Mouse (Mus musculus): Measurements from ENCODE around the gene Gstt2. TPM values are rescaled to one million over a fixed set of nuclear protein-coding genes. Genes with fewer than 3 reads are reported as not detected.
"Not testable (repeated sequence)": the region's sequence is repeated elsewhere in the genome, so short reads cannot be mapped to it uniquely, and the experiment has no call there.

The Gstt2 gene
- polyA plus RNA-seq, 1 experiment from 2014 or later, result 7.2 TPM

- Histone ChIP-seq H3K27ac (ENCODE audit: low read depth, low read length) (peak overlapping the region; percentile 81), H3K4me1 (ENCODE audit: control insufficient read depth, insufficient read depth, low read length) (peaks cover 7% of the 10 kb centered on the region; the same call in 1 of the 2 replicates), H3K4me2 (ENCODE audit: low read depth) (peak overlapping the region; percentile 53), H3K9me3 (ENCODE audit: control insufficient read depth, low read length) (no peaks in the 10 kb centered on the region), H3K4me3 (ENCODE audit: low read depth, low read length) (peak overlapping the region; percentile 20; the same call in 1 of the 2 replicates), H3K9ac (ENCODE audit: low read length) (peak overlapping the region; percentile 44), H3K27me3 (ENCODE audit: control insufficient read depth, insufficient read depth, low read length) (no peaks in the 10 kb centered on the region), H3K36me3 (ENCODE audit: control insufficient read depth, insufficient read depth, low read length) (no peaks in the 10 kb centered on the region)
- DNase-seq (ENCODE audit: low spot score), result peak; percentile 29
- 29% methylated on average over 10 of the region's 10 CpGs for WGBS
- no peak for ATAC-seq (ENCODE audit: insufficient read depth, low FRiP score, low TSS enrichment)
These were observed 36.4 kb upstream of the Gstt2 start for GRCm38 (mm10) chr10:75873543-75874170.

GRCm38 (mm10) chr10:75872915-75873542 is 35.8 kb upstream of the Gstt2 start:
- Histone ChIP-seq H3K4me3 (ENCODE audit: low read depth, low read length) (peak overlapping the region; percentile 26), H3K36me3 (ENCODE audit: control insufficient read depth, insufficient read depth, low read length) (no peaks in the 10 kb centered on the region), H3K27ac (ENCODE audit: low read depth, low read length) (peak overlapping the region; percentile 81), H3K27me3 (ENCODE audit: control insufficient read depth, insufficient read depth, low read length) (no peaks in the 10 kb centered on the region), H3K4me2 (ENCODE audit: low read depth) (peak overlapping the region; percentile 53), H3K9ac (ENCODE audit: low read length) (peak overlapping the region; percentile 44), H3K4me1 (ENCODE audit: control insufficient read depth, insufficient read depth, low read length) (peaks cover 7% of the 10 kb centered on the region; the same call in 1 of the 2 replicates), H3K9me3 (ENCODE audit: control insufficient read depth, low read length) (no peaks in the 10 kb centered on the region)
- peak; percentile 89 for DNase-seq (ENCODE audit: low spot score)
- peak; percentile 99 for ATAC-seq (ENCODE audit: insufficient read depth, low FRiP score, low TSS enrichment)
- 2% methylated on average over 11 of the region's 11 CpGs for WGBS

- Histone ChIP-seq H3K27me3 (ENCODE audit: control insufficient read depth, insufficient read depth, low read length) (no peaks in the 10 kb centered on the region), H3K27ac (ENCODE audit: low read depth, low read length) (peak overlapping the region; percentile 63), H3K4me3 (ENCODE audit: low read depth, low read length) (peak overlapping the region; percentile 26), H3K36me3 (ENCODE audit: control insufficient read depth, insufficient read depth, low read length) (no peaks in the 10 kb centered on the region), H3K4me2 (ENCODE audit: low read depth) (peak overlapping the region; percentile 53), H3K9ac (ENCODE audit: low read length) (peak overlapping the region; percentile 52), H3K9me3 (ENCODE audit: control insufficient read depth, low read length) (no peaks in the 10 kb centered on the region), H3K4me1 (ENCODE audit: control insufficient read depth, insufficient read depth, low read length) (peaks cover 7% of the 10 kb centered on the region; the same call in 1 of the 2 replicates)
- 40% methylated on average over 10 of the region's 10 CpGs for WGBS
- ATAC-seq (ENCODE audit: insufficient read depth, low FRiP score, low TSS enrichment) (peak; percentile 8; the same call in 1 of the 2 replicates), DNase-seq (ENCODE audit: low spot score) (no peak)
These were observed 35.0 kb upstream of the Gstt2 start for GRCm38 (mm10) chr10:75872025-75872914.

GRCm38 (mm10) chr10:75861587-75861986 is 24.4 kb upstream of the Gstt2 start:
- no peak overlapping the region for H3K27ac ChIP-seq (ENCODE audit: low read depth, low read length)
- ATAC-seq (ENCODE audit: insufficient read depth, low FRiP score, low TSS enrichment) (no peak), DNase-seq (ENCODE audit: low spot score) (no peak)
- H3K27me3 ChIP-seq (ENCODE audit: control insufficient read depth, insufficient read depth, low read length), result no peaks in the 10 kb centered on the region
- WGBS, result 74% methylated on average over 5 of the region's 5 CpGs
- no peaks in the 10 kb centered on the region; the same call in 1 of the 2 replicates for H3K36me3 ChIP-seq (ENCODE audit: control insufficient read depth, insufficient read depth, low read length)
- H3K4me3 ChIP-seq (ENCODE audit: low read depth, low read length), result no peak overlapping the region
- H3K4me2 ChIP-seq (ENCODE audit: low read depth), result no peak overlapping the region
- no peak overlapping the region for H3K9ac ChIP-seq (ENCODE audit: low read length)
- H3K4me1 ChIP-seq (ENCODE audit: control insufficient read depth, insufficient read depth, low read length), result peaks cover 10% of the 10 kb centered on the region; the same call in 1 of the 2 replicates
- no peaks in the 10 kb centered on the region for H3K9me3 ChIP-seq (ENCODE audit: control insufficient read depth, low read length)

- no peak overlapping the region for H3K9ac ChIP-seq (ENCODE audit: low read length)
- no peaks in the 10 kb centered on the region for H3K27me3 ChIP-seq (ENCODE audit: control insufficient read depth, insufficient read depth, low read length)
- WGBS, result 36% methylated on average over 7 of the region's 7 CpGs
- no peak for ATAC-seq (ENCODE audit: insufficient read depth, low FRiP score, low TSS enrichment)
- peak overlapping the region; percentile 86; the same call in 1 of the 2 replicates for H3K27ac ChIP-seq (ENCODE audit: low read depth, low read length)
- peaks cover 10% of the 10 kb centered on the region; the same call in 1 of the 2 replicates for H3K4me1 ChIP-seq (ENCODE audit: control insufficient read depth, insufficient read depth, low read length)
- DNase-seq (ENCODE audit: low spot score), result no peak
- no peaks in the 10 kb centered on the region; the same call in 1 of the 2 replicates for H3K36me3 ChIP-seq (ENCODE audit: control insufficient read depth, insufficient read depth, low read length)
- H3K9me3 ChIP-seq (ENCODE audit: control insufficient read depth, low read length), result no peaks in the 10 kb centered on the region
- no peak overlapping the region for H3K4me3 ChIP-seq (ENCODE audit: low read depth, low read length)
- H3K4me2 ChIP-seq (ENCODE audit: low read depth), result no peak overlapping the region; the same call in 1 of the 2 replicates
These were observed 23.5 kb upstream of the Gstt2 start for GRCm38 (mm10) chr10:75860746-75861145.

GRCm38 (mm10) chr10:75859786-75860470 is 22.7 kb upstream of the Gstt2 start, which contains the start of gene Mif:
Gene Mif, minus strand, starts transcription at chr10:75860240.
- peak within 1 kb of the TSS; percentile 86 for H3K27ac ChIP-seq (ENCODE audit: low read depth, low read length)
- 0% methylated on average over 40 of the region's 46 CpGs for WGBS
- not testable (repeated sequence) for H3K27me3 ChIP-seq (ENCODE audit: control insufficient read depth, insufficient read depth, low read length); H3K36me3 ChIP-seq (ENCODE audit: control insufficient read depth, insufficient read depth, low read length); H3K9me3 ChIP-seq (ENCODE audit: control insufficient read depth, low read length)
- peak within 1 kb of the TSS; percentile 70 for H3K4me3 ChIP-seq (ENCODE audit: low read depth, low read length)
- DNase-seq (ENCODE audit: low spot score) (peak; percentile 96), ATAC-seq (ENCODE audit: insufficient read depth, low FRiP score, low TSS enrichment) (peak; percentile 95)
- peak within 1 kb of the TSS; percentile 95 for H3K9ac ChIP-seq (ENCODE audit: low read length)
- H3K4me1 ChIP-seq (ENCODE audit: control insufficient read depth, insufficient read depth, low read length), result peaks cover 10% of the 10 kb centered on the region; the same call in 1 of the 2 replicates
- peak within 1 kb of the TSS; percentile 80 for H3K4me2 ChIP-seq (ENCODE audit: low read depth)

GRCm38 (mm10) chr10:75859107-75859746 is 22.0 kb upstream of the Gstt2 start:
- Histone ChIP-seq H3K4me3 (ENCODE audit: low read depth, low read length) (peak overlapping the region; percentile 70), H3K4me2 (ENCODE audit: low read depth) (peak overlapping the region; percentile 80), H3K27me3 (ENCODE audit: control insufficient read depth, insufficient read depth, low read length) (no peaks in the 10 kb centered on the region), H3K36me3 (ENCODE audit: control insufficient read depth, insufficient read depth, low read length) (no peaks in the 10 kb centered on the region; the same call in 1 of the 2 replicates), H3K4me1 (ENCODE audit: control insufficient read depth, insufficient read depth, low read length) (peaks cover 10% of the 10 kb centered on the region; the same call in 1 of the 2 replicates), H3K9me3 (ENCODE audit: control insufficient read depth, low read length) (no peaks in the 10 kb centered on the region), H3K27ac (ENCODE audit: low read depth, low read length) (peak overlapping the region; percentile 86), H3K9ac (ENCODE audit: low read length) (peak overlapping the region; percentile 95)
- DNase-seq (ENCODE audit: low spot score) (peak; percentile 81), ATAC-seq (ENCODE audit: insufficient read depth, low FRiP score, low TSS enrichment) (peak; percentile 82)
- 2% methylated on average over 27 of the region's 27 CpGs for WGBS

Data from neural tube, embryonic 11.5 days (tissue).